Mouse (Mus musculus): ENCODE measurements around the gene Cacna1c.

Cacna1c gene

DNA sequence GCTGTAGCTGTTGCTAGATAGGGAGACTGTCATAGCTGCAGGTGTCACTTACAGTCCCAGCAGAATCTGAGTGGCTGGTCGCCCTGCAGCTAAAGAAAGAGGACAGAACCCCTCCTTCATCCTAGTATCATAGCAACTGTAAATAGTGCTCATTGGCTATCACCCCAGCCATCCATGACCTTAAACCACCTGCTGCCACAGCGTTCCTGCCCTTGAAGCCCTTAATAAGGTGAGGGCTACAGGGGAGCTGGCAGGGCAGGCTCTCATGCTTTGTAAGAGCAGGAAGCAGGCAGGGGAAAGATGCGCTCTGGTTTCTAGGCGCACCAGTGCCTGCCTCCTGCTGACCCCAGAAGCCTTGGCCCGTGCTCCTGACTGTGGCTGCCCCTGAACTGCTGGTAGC lies 299.1 kb downstream of the Cacna1c start:
- no peak for DNase-seq

DNA sequence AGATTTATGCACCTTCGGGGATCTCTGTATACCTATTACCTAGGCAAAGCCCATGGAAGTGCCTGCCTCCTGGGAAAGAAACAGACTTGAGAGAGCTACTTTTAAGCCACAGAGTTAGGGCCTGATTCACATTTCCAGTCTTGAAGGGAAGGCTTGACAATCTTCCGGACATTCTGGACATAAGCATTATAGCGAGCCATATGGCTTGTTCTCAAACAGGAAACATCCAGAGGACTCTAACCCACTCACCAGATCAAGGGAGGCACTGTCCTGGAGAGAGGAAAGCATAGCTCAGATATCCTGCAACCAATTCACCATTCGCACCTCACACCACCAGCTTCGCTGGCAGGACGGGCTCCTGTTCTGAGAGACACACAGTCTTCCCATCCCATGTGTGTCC lies 302.2 kb downstream of the Cacna1c start:
- DNase-seq = no peak

DNA sequence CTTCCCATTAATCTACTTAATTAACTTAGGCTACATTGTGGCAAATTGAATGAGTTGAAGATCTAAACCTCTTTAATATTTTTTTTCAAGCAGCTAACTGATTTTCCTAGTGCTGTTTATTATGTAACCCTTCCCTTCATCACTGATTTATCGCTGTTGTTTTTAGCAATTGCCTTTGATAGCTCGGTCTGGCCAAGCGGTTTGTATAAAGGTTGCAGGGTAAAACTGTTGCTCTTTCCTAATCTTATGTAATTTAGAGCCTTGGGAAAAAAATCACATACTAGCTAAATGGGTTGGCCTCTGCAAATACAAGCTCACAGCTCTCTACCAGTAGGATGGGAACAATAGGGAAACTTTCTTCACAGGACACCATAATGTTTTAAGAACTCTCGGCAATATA lies 306.8 kb downstream of the Cacna1c start:
- no peak for DNase-seq

DNA sequence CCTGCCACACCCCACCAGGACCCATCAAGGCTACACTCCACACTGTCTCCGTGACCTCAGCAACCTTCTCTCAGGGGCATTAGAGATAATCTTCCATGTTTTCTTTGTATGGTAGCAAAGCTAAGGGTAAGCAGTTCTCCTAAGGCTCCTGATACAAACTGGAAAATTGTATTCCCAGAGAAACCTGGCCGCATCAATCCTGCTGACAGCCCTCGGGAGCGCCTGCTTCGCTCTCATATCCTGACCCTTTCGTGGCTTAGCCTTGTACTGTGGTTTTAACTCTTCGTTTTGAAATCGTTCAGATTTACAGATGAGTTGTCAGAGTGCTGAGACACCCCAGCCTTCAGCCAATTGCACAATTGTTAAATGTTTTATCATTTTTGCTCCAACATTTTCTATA lies 309.2 kb downstream of the Cacna1c start:
- DNase-seq = no peak

DNA sequence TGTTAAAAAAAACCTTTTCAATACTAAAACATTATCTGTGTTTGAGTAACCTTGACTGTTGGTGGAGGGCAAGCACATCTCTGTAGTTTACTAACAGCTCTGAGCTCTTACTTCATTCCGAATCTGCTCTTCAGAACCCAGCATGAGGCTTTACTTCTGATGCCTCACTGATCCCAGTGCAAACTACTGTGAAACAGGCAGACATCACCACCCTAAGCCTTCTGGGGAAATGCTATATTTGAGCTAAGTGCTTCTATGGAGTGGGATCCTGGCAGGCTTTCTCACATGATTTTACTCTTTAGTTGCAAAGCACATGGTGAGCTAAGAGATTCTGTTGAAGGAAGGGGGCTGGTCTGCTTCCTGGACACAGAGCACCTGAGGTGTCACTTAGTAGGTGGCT lies 311.3 kb downstream of the Cacna1c start:
- no peak for DNase-seq

DNA sequence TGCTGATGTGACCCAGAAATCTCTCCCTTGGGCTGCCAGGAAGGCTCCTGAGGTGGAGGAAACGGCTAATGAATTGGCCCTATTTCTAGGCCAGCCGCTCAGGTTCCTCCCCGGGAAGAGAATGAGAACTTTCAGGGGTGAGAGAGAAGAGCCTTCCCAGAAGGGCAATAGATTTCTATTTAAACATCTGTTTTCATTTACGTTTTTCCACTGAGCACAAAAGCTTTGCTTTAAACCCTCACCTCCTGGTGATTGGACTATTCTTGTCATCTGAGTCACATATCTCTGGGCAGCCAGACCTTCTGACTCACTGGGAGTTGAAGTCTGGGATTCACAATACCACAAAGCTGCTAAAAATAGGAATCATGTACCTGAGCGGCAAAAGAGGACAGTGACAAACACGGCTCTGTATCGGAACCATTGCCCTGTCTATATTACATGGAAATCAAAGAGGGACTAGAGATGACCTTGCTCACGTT lies 312.1 kb downstream of the Cacna1c start:
- no peak for DNase-seq

GRCm38 (mm10) chr6:118876204-118876603 lies 320.0 kb downstream of the Cacna1c start:
- DNase-seq = no peak

GRCm38 (mm10) chr6:118870241-118870841 lies 325.9 kb downstream of the Cacna1c start:
- no peak for DNase-seq

GRCm38 (mm10) chr6:118867384-118867783 lies 328.8 kb downstream of the Cacna1c start:
- no peak for DNase-seq

GRCm38 (mm10) chr6:118866889-118867288 lies 329.3 kb downstream of the Cacna1c start:
- peak; percentile 41 for DNase-seq

GRCm38 (mm10) chr6:118865777-118866380 lies 330.3 kb downstream of the Cacna1c start:
- DNase-seq = no peak

GRCm38 (mm10) chr6:118864696-118865620 lies 331.3 kb downstream of the Cacna1c start:
- no peak for DNase-seq

GRCm38 (mm10) chr6:118862727-118863126 lies 333.5 kb downstream of the Cacna1c start:
- no peak for DNase-seq

DNA sequence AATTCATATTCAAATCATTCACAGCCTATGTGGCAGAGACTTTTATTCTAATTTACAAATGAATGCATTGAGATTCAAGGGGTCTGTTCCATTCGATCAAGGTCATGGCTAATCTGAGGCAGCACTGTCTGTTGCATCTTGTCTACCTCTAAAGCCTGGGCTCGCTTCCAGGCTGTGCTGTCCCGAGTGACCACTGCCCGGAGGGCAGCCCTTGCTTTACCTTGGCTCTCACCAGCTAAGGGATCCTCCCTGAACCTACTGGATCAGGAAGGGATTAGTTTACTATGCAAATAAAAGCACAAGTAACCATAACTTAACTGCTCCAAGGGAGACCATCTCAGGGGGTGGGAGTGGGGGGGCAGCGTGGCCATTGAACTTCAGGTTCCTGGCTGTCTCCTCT lies 334.1 kb downstream of the Cacna1c start:
- no peak for DNase-seq

DNA sequence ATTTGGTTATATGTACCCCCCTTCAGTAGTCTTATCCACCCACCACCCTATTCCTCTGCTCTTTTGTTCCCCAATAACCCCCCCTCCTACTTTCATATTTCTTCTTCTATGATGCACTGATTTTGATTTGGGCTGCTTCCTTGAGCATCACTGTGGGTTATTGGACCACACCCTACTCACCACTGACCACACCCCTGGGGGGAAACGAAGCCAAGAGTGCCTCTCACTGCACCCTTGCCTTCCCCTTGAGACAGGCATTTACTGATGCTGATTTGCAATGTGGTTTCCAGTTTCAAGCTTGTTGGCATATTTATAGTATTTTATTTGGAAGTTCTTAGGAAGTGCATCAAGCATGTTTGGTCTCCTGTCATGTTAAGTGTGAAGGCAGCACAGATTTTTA lies 337.8 kb downstream of the Cacna1c start:
- DNase-seq = no peak

DNA sequence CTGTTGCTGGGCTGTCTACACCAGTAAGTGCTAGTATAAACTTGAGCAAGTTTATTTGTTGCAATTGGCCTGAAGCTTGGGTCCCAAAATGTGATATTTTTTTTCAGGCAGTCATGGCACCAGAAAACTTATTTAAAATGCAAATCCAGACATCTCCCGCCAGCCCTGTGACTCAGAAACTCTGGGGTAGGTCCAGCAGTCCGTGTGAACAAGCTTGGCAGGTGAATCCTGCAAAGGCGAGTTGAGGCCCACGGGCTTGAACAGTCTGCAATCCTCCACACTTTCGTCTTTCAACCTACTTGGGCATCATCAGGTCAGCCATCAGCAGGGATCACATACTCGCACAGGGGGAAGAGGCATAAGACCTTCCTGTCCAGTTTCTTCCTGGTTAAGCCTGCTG lies 344.1 kb downstream of the Cacna1c start:
- DNase-seq = no peak

DNA sequence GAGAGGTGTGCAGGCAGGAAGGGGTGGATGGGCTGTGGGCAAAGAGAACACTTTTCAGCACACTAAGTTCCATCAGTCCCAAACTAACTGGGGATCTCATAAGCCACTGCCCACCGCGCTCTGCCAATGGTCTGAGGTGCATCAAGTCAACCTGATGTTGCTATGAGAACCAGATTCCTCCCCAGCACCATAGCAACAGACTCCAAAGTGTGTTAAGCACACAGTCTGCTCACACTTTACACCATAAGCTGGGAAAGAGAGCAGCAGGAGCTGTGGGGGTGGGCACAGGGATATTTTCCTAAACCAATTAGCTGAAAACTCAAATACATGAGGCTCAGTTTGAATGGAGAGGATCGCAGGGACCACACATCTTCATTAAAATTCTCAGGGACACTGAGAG lies 345.1 kb downstream of the Cacna1c start:
- DNase-seq = peak; percentile 91

- DNase-seq = no peak
Observed at GRCm38 (mm10) chr6:118848640-118849039, 347.6 kb downstream of the Cacna1c start.

DNA sequence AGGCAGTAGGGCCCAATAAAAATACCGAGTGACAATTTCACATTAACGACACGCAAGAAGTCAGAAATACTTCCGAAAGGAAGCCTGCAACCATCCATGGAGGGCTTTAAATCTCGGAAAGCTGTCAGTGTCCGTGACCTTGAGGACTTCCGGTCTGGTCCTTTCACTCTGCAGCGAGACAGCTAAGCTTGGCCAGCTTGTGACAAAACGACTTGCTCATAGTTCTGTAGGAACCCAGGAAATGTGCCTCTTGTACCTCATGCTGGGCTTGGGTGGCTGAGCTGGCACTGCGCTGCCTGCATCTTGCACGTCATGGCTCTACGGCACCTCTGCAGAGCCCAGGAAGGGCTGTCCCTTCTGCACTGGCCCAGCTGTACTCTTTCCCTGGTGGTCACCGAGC lies 348.5 kb downstream of the Cacna1c start:
- no peak for DNase-seq

- DNase-seq = peak; percentile 63
Observed at GRCm38 (mm10) chr6:118845829-118846228, 350.4 kb downstream of the Cacna1c start.

- DNase-seq = no peak
Observed at GRCm38 (mm10) chr6:118845180-118845579, 351.0 kb downstream of the Cacna1c start.

DNA sequence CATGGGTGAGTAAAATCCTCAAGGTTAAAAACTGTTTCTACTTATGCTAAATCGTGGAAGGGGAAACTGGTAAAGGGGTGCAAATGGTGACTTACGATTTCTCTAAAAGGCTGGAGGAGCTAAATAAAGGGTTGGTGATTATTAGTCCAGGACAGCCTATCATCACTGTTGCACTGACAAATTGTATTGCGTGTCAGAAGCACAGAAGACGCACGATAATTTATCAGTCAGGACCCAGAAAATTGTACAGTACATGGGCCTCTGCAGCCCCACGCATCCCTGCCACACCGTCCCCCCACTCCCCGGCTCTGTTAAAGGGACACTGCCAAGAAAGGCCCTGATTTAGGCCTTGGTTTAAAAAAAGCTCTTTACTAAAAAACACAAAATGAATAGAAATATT lies 352.7 kb downstream of the Cacna1c start:
- no peak for DNase-seq

DNA sequence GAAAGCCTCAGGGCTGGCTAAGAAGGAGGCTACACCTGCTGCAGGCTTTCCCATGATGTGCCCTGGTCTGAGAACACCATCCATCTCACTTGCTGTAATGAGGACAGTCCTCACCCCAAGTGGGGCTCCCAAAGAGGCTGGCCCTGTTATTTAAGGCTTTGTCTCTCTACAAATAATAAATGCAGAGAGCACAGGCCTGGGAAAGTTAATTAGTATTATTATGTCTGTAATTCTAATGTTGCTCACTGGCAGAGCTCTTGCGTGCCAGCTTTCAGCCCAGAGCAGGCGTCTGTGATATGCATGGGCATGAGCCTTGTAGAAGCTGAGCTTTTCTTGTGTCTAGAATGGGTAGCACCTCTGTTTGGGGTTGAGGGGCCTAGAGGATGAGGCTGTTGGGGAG lies 354.3 kb downstream of the Cacna1c start:
- no peak for DNase-seq
